Mouse (Mus musculus) bone marrow, adult 2 months (tissue): ENCODE measurements around the gene Gadl1.

ENCODE experiments used
- CTCF ChIP-seq: fragments of 200-500 bp; IDR thresholded peaks from 2 replicates; pipeline ENCODE4 v1.5.1; 2011; ENCODE audit warnings: low read length, control low read depth; ENCODE audit not compliant: control insufficient read depth, insufficient read depth
- POLR2A ChIP-seq: fragments of 200-500 bp; IDR thresholded peaks from 2 replicates; pipeline ENCODE4 v1.6.1; 2011; ENCODE audit warnings: low read depth, mild to moderate bottlenecking, control low read depth, low read length, borderline replicate concordance; ENCODE audit not compliant: control insufficient read depth

DNA sequence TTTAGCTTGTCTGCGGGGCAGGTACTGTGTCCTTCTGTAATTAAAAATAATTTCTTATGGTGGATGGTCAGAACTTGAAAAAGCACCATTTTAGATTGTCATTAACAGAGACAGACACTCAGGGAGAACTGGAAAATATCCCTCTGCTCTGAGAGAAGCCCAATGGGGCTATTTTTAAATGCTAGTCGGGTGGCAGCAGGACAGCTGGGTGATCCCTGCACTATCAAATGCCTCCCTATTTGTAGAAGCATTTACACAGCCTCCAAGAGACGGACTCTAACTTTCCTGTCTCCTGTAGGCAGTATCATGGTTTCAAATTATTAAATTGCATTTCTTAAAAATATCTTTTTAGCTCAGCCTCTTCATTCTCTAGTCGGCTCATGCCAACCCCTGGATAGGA, 89.1 kb downstream of the Gadl1 start:
- TF ChIP-seq CTCF (no peak), POLR2A (no peak)
